Mouse (Mus musculus) small intestine, adult 2 months (tissue): ENCODE data around the gene Tec. TPM values are rescaled to one million over a fixed set of nuclear protein-coding genes. Genes with fewer than 3 reads are reported as not detected.

Source experiments
- H3K27ac ChIP-seq: fragments of 200-500 bp; 2 replicates; pipeline ENCODE4 v1.5.1; 2012; ENCODE audit warnings: low read depth, low read length, control low read depth, inconsistent platforms; ENCODE audit not compliant: insufficient read depth
- H3K27me3 ChIP-seq: fragments of 200-500 bp; 2 replicates; pipeline ENCODE4 v1.6.1; 2012; ENCODE audit warnings: mild to moderate bottlenecking, moderate library complexity, low read length, inconsistent platforms; ENCODE audit not compliant: control insufficient read depth, insufficient read depth
- H3K36me3 ChIP-seq: fragments of 200-500 bp; 2 replicates; pipeline ENCODE4 v1.6.1; 2012; ENCODE audit warnings: mild to moderate bottlenecking, low read length, control low read depth, inconsistent platforms; ENCODE audit not compliant: control insufficient read depth, insufficient read depth
- H3K4me1 ChIP-seq: fragments of 200-500 bp; 2 replicates; pipeline ENCODE4 v1.6.1; 2012; ENCODE audit warnings: low read length, inconsistent platforms, mixed read lengths; ENCODE audit not compliant: control insufficient read depth, insufficient read depth, insufficient read length
- H3K4me3 ChIP-seq: fragments of 200-500 bp; 2 replicates; pipeline ENCODE4 v1.5.1; 2012; ENCODE audit warnings: low read depth, mild to moderate bottlenecking, control low read depth, inconsistent platforms, low read length, moderate library complexity
- CTCF ChIP-seq: fragments of 200-500 bp; IDR thresholded peaks from 2 replicates; pipeline ENCODE4 v1.5.1; 2012; ENCODE audit warnings: low read depth, mild to moderate bottlenecking, control low read depth, inconsistent platforms, low read length, moderate library complexity, mixed read lengths; ENCODE audit not compliant: insufficient replicate concordance, insufficient read length; ENCODE audit errors: extremely low read depth
- POLR2A ChIP-seq: fragments of 200-500 bp; IDR thresholded peaks from 2 replicates; pipeline ENCODE4 v1.6.1; 2012; ENCODE audit warnings: low read depth, mild to moderate bottlenecking, control low read depth, inconsistent platforms, low read length, moderate library complexity
- WGBS: fragments of 180-500 bp; shearing (Covaris S2); methylation state at CpG from one replicate; pipeline ENCODE4 v1.1.7; 2018; 5-methylcytosine and 5-hydroxymethylcytosine counted together
- polyA plus RNA-seq: library from polyadenylated mRNA; depleted of rRNA; stranded (reverse); fragments of >200 nt; gene quantifications from 2 replicates; pipeline ENCODE4 v1.2.3, GENCODE M21; 2012

Gene Tec
- polyA plus RNA-seq, 1 experiment: 7.1 TPM

GRCm38 (mm10) chr5:72829506-72830067, 38.7 kb downstream of the Tec start:
- no peak overlapping the region for H3K4me3 ChIP-seq
- H3K27ac ChIP-seq: no peak overlapping the region

GRCm38 (mm10) chr5:72828401-72828800, 39.9 kb downstream of the Tec start:
- TF ChIP-seq CTCF (no peak), POLR2A (no peak)
- WGBS: 64% methylated on average over 1 of the region's 1 CpGs
- no peak overlapping the region for H3K27ac ChIP-seq
- H3K27me3 ChIP-seq: no peaks in the 10 kb centered on the region
- H3K4me1 ChIP-seq: peaks cover 11% of the 10 kb centered on the region
- no peak overlapping the region for H3K4me3 ChIP-seq
- H3K36me3 ChIP-seq: peaks cover 9% of the 10 kb centered on the region

More at GRCm38 (mm10) chr5:72829506-72830067, 38.7 kb downstream of the Tec start:
- WGBS: 86% methylated on average over 7 of the region's 7 CpGs
- Histone ChIP-seq H3K27me3 (no peaks in the 10 kb centered on the region), H3K36me3 (0 out of 2 replicates have a peak, but pooled peaks cover 1% of the 10 kb centered on the region), H3K4me1 (peaks cover 12% of the 10 kb centered on the region)
- TF ChIP-seq CTCF (no peak), POLR2A (no peak)

GRCm38 (mm10) chr5:72827435-72827834, 40.8 kb downstream of the Tec start:
- WGBS: 95% methylated on average over 5 of the region's 5 CpGs
- no peak overlapping the region for H3K27ac ChIP-seq
- H3K4me3 ChIP-seq: no peak overlapping the region

GRCm38 (mm10) chr5:72826445-72826844, 41.8 kb downstream of the Tec start:
- Histone ChIP-seq H3K4me1 (peaks cover 9% of the 10 kb centered on the region), H3K27ac (no peak overlapping the region), H3K27me3 (no peaks in the 10 kb centered on the region), H3K4me3 (no peak overlapping the region), H3K36me3 (peaks cover 22% of the 10 kb centered on the region)
- no peak for TF ChIP-seq POLR2A
- no peak for TF ChIP-seq CTCF
- 69% methylated on average over 3 of the region's 3 CpGs for WGBS

More at GRCm38 (mm10) chr5:72827435-72827834, 40.8 kb downstream of the Tec start:
- Histone ChIP-seq H3K27me3 (no peaks in the 10 kb centered on the region), H3K4me1 (peaks cover 9% of the 10 kb centered on the region), H3K36me3 (peaks cover 17% of the 10 kb centered on the region)
- TF ChIP-seq CTCF: no peak

GRCm38 (mm10) chr5:72820651-72821050, 47.6 kb downstream of the Tec start:
- no peaks in the 10 kb centered on the region for H3K4me1 ChIP-seq
- H3K36me3 ChIP-seq: peaks cover 20% of the 10 kb centered on the region
- H3K27me3 ChIP-seq: no peaks in the 10 kb centered on the region
- H3K4me3 ChIP-seq: no peak overlapping the region
- WGBS: 54% methylated on average over 3 of the region's 3 CpGs
- TF ChIP-seq CTCF (no peak), POLR2A (no peak)
- H3K27ac ChIP-seq: no peak overlapping the region

GRCm38 (mm10) chr5:72820036-72820640, 48.1 kb downstream of the Tec start:
- H3K36me3 ChIP-seq: peaks cover 20% of the 10 kb centered on the region
- H3K4me3 ChIP-seq: no peak overlapping the region
- H3K4me1 ChIP-seq: no peaks in the 10 kb centered on the region
- no peak for TF ChIP-seq POLR2A
- no peaks in the 10 kb centered on the region for H3K27me3 ChIP-seq
- H3K27ac ChIP-seq: no peak overlapping the region
- whole genome bisulfite sequencing: 83% methylated on average over 8 of the region's 8 CpGs

- Histone ChIP-seq H3K27me3 (no peaks in the 10 kb centered on the region), H3K27ac (no peak overlapping the region), H3K4me3 (no peak overlapping the region), H3K36me3 (peaks cover 15% of the 10 kb centered on the region), H3K4me1 (no peaks in the 10 kb centered on the region)
- no peak for TF ChIP-seq POLR2A
- TF ChIP-seq CTCF: no peak
- 75% methylated on average over 5 of the region's 5 CpGs for WGBS
Observed at GRCm38 (mm10) chr5:72818513-72819180, 49.6 kb downstream of the Tec start.
